Mouse (Mus musculus) kidney, postnatal 14 days (tissue): ENCODE results near the gene Fbxo8.

ENCODE experiments used
- DNase-seq: peaks from one replicate; pipeline ENCODE4 v3.0.0; 2022; ENCODE audit warnings: mixed read lengths

The Fbxo8 gene

DNA sequence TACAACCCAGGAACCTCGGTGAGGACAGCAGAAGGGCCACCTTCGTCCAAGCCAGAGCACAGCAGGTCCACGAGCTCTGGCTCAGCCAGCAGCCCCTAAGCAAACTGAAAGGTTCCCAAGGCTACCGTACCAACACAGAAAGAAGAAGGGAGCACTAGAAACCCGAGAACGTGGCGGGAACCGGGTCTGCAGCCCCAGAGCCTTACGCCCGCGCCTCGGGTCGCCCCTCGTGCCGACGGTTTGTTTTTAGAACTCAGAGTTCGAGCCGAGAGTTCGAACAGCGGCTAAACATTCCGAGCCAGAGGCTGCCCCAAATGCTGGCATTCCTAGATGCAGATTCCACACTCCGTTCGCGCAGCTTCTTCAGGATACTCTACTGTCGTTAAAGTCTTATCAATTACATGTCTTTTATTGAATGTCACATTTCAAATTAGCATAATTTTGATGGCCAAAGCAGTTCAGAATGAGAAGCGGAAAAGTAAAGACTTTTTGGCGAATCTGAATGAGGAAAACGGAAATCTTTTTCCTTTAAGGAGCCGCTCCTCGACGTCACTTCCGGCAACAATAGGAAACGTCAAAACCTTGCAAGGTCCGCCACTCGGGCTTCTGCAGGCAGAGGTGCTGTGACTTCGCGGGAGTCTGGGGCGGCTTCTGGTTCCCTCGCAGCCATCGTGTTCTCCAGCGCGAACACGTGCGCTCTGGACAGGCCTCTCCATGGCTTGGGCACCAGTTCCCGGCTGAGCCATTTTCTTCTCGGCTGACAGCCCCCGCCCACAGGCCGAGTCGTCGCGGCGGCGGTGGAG, at the start of gene Fbxo8, which contains the start of gene Cep44:
Gene Fbxo8, plus strand, starts transcription at position 533 of the 803 bp plus-strand sequence.
Gene Cep44, minus strand, starts transcription at position 490 of the 803 bp plus-strand sequence.
- peak; percentile 89 for DNase-seq

DNA sequence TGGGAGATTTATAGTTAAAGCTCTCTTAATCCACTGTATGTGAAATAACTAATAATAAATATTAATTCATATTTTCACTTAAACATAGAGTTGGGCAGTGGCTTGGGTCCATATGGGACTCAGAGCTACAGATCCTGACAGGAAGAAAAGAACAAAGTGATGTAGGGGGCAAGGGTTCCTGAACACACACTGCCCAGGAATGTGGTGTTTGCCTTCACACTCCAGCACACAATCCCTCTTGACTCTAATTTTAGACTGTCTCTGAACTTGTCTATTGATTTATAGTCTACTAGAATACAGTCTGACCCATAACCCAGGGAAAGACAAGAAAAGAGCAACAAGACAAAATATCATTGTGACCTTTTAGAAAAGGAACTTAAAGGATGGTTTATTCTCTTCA, 49.0 kb upstream of the Fbxo8 start:
- no peak for DNase-seq

- DNase-seq: no peak
Measured at GRCm38 (mm10) chr8:56508318-56508951, 42.5 kb upstream of the Fbxo8 start.

GRCm38 (mm10) chr8:56508952-56509479, 41.9 kb upstream of the Fbxo8 start:
- no peak for DNase-seq

GRCm38 (mm10) chr8:56518848-56519247, 32.0 kb upstream of the Fbxo8 start:
- no peak for DNase-seq

GRCm38 (mm10) chr8:56520249-56520648, 30.6 kb upstream of the Fbxo8 start:
- no peak for DNase-seq

- no peak for DNase-seq
Measured at GRCm38 (mm10) chr8:56521051-56521450, 29.8 kb upstream of the Fbxo8 start.

DNA sequence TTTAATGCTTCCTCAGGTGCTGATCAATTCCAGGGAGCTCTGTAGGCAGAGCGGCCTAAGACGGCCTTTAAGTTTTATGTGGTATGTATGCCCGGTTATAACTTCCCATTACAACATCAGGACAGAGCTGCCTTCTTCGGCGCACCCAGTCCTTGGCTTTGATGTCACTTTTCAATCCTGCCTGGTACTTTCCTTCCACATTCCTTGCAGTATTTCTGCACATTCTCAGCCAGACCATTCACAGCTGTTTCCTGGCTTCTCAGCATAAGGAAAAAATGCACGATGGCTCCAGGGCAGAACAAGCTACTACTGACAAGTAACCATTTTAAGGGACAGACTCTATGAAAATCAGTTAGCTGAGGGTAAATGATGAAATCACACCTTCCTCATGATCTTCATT, 22.0 kb upstream of the Fbxo8 start:
- no peak for DNase-seq

DNA sequence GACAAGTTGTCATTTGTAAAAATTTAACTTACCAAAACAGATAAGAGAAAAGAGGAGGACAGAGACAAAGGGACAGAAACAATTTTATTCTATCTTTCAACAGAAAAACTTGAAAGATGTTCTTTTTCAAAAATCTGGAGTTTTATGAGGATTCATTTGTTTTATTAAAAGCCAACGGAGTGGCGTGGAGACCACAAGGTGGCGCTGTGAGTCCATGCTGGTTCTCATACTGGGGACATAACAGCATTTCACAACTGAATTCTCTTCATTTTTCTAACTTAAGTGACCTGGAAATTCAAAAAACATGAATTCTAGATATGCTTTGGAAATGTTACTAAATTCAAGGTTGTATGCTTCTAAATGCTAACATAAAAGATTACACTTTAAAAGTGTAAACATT, 20.5 kb upstream of the Fbxo8 start:
- DNase-seq: peak; percentile 57

- no peak for DNase-seq
Measured at GRCm38 (mm10) chr8:56540706-56541105, 10.2 kb upstream of the Fbxo8 start.

DNA sequence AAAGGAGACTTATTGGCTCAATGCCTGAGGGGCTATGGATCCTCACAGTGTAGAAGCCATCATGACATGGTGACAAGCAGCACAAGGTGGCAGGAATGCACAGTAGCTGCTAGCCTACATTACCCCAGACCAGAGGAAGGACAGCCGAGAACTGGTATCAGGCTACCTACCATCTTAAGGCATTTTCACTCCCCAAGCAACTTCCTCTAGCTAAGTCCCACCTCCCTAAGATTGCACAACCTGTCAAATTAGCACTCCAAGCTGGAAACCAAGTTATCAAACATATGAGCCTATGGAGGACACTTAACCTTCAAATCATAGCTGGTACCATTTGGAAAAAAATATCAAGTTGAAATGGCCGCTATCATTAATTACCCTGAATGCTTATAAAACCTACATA, 3.0 kb upstream of the Fbxo8 start:
- DNase-seq: no peak

- DNase-seq: peak; percentile 94
Measured at GRCm38 (mm10) chr8:56551361-56551852, 517 bp downstream of the Fbxo8 start.

DNA sequence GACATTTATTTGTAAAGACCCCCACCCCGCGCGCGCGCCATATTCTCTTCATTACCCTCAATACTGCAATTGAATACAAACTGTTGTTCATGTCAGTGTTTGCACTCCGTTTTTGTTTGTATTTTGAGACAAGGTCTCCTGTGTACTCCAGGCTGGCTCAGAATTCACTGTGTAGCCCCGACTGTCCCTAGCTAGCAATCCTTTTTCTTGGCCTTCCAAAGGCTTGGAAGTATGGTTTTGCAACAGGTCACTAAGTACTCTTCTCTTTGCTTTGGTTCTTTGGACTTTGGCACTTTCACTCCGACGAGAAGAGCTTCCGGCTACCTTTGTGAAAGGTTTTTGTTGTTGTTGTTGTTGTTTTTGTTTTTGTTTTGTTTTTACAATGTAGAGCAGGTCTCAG, 1.2 kb downstream of the Fbxo8 start:
- DNase-seq: peak; percentile 9

DNA sequence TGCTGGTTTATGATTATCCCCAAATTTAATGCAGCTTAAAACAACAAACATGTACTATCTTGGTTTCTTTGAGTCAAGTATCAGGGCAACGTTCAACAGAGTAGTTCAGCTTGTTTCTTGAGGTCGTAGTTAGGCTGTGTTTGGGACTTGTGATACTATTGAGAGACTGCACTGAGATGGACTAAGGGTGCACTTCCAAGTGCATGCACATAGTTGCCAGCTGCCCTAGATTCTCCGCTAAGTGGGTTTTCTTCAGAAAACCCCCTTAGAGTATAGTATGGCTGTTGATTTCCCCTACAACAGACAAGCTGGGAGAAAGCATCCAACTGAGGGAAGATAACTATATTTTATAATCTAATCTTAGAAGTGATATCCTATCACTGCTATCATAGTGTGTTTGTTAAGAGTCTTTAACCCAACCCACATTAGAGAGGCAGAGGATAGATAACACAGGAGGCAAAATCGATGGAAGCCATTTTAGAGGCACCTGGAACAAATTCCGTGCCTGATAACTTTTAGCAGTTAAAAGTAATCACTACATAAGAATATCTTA, 1.7 kb downstream of the Fbxo8 start:
- DNase-seq: no peak

- peak; percentile 18 for DNase-seq
Measured at GRCm38 (mm10) chr8:56564399-56565047, 13.6 kb downstream of the Fbxo8 start.

DNA sequence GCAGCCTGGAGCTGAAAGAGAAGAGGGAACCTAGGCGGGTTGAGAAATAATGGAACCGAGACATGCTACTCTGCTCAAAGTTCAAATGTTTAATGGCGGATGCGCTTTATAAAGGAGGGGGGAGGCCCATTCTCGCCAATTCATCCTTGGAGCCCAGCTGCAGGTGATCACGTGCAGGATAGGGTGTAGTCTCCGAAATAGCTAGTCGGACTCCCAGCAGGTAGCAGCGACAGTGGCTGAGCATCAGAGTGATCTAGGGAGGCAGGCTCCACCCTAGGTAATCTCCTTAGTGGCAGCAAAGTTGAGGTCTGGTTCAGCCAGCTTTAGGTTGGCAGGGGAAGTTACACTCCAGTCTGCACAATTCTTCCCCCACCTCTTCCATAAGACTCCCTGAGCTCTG, 16.0 kb downstream of the Fbxo8 start:
- DNase-seq: no peak

GRCm38 (mm10) chr8:56580918-56581317, 30.0 kb downstream of the Fbxo8 start:
- peak; percentile 10 for DNase-seq

- no peak for DNase-seq
Measured at GRCm38 (mm10) chr8:56582841-56583240, 32.0 kb downstream of the Fbxo8 start.

GRCm38 (mm10) chr8:56589004-56589403, 38.1 kb downstream of the Fbxo8 start:
- no peak for DNase-seq

DNA sequence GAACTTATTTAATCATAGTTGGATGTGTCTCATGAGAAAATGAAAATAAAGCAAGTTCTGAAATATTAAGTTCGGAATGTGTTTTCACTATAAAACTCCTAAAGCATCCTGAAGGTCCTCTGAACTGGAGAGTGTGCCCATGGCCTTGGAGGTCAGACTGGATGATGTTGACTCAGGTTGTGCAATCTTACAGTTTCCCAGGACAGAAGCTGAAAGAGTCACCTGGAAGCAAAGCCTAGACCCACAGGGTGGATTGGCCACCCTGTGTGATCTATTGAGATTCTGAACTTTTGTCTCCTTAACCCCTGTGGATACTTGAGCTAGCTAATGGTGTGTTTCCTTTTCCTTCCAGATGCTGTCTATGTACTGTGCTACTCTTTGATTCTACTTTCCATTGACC, 40.2 kb downstream of the Fbxo8 start:
- no peak for DNase-seq

DNA sequence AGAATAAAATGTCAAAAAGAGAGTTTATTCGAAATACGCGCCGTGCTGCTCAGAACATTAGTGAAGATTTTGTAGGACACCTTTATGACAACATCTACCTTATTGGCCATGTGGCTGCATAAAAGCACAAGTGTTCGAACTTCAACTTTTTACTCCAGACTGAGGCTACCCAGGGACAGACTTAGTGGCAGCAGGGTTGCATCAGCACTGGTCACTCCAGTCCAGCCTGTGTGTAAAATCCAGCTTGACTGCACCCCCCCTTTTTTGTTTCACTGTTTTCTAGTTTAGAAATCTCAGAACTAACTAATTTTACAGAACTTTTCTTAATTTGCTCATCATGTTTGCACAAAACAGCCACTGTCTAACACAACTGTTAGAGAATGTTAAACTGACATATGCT, 40.6 kb downstream of the Fbxo8 start:
- DNase-seq: no peak

- DNase-seq: no peak
Measured at GRCm38 (mm10) chr8:56606481-56606880, 55.6 kb downstream of the Fbxo8 start.

DNA sequence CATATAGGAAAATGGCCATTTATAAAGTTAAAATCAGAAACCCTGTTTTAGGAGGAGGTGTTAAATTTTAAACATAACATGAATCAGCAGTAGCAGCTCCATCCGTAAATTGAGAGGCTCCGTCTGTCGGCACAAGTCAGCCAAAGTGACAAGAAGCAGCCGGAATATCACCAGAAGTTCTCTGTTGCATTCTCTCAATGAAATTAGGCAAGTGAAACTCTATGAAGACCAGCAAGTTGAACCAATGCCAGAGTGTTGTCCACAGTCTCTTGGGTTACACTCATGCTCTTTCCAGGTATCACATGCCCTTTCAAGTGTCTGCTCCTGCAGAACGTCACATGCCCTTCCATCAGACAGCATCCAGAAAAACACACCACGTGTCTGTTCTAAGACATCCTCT, 60.8 kb downstream of the Fbxo8 start:
- no peak for DNase-seq
